Mouse (Mus musculus): ENCODE results near the gene Zfp384.
"Not testable (repeated sequence)": the region's sequence is repeated elsewhere in the genome, so short reads cannot be mapped to it uniquely, and the experiment has no call there.

- peak; percentile 98 for TF ChIP-seq CTCF (IDR thresholded peaks at IDR 0.05; ENCODE audit: low read depth)
- not testable (repeated sequence) for TF ChIP-seq EP300 (IDR thresholded peaks at IDR 0.05; ENCODE audit: low read depth)
These were observed 21.6 kb downstream of the Zfp384 start for GRCm38 (mm10) chr6:125030532-125030931.

Data from heart, postnatal 0 days (tissue).